Mouse (Mus musculus) MEL (cell line): Measurements from ENCODE around the gene Elp1.

ENCODE experiments used
- CTCF ChIP-seq, 3 experiments: IDR thresholded peaks in 2 of 3; conservative IDR thresholded peaks in 1 of 3; 2 replicates each; pipeline ENCODE4 v1.5.1; 2011 to 2012; ENCODE audit warnings: low read length in 3 of 3, low read depth in 2 of 3, mild to moderate bottlenecking in 2 of 3, improper control_type of control experiment in 1 of 3, inconsistent platforms in 1 of 3, mixed read lengths in 1 of 3, moderate library complexity in 1 of 3; ENCODE audit not compliant: control insufficient read depth in 1 of 3, insufficient read depth in 1 of 3, poor library complexity in 1 of 3, severe bottlenecking in 1 of 3
- EP300 ChIP-seq, 2 experiments: IDR thresholded peaks; 2 replicates each; pipeline ENCODE4 v1.6.1; 2011; ENCODE audit warnings: improper control_type of control experiment in 2 of 2, low read length in 2 of 2, low read depth in 1 of 2, mild to moderate bottlenecking in 1 of 2
- HCFC1 ChIP-seq: IDR thresholded peaks from 2 replicates; pipeline ENCODE4 v1.6.1; 2012; ENCODE audit warnings: low read depth, mild to moderate bottlenecking, inconsistent platforms, low read length, improper control_type of control experiment, moderate library complexity
- MAFK ChIP-seq: IDR thresholded peaks from 2 replicates; pipeline ENCODE4 v1.6.1; 2011; ENCODE audit warnings: low read depth, mild to moderate bottlenecking, low read length, improper control_type of control experiment, borderline replicate concordance
- MYB ChIP-seq: IDR thresholded peaks from 2 replicates; pipeline ENCODE4 v1.6.1; 2011; ENCODE audit warnings: mild to moderate bottlenecking, low read depth, low read length, improper control_type of control experiment
- POLR2A ChIP-seq, 2 experiments: IDR thresholded peaks; 2 replicates each; pipeline ENCODE4 v1.6.1; 2011 to 2012; ENCODE audit warnings: low read length in 2 of 2, mild to moderate bottlenecking in 2 of 2, control low read depth in 1 of 2, improper control_type of control experiment in 1 of 2, low read depth in 1 of 2, moderate library complexity in 1 of 2; ENCODE audit not compliant: control insufficient read depth in 1 of 2, insufficient read depth in 1 of 2, poor library complexity in 1 of 2
- RCOR1 ChIP-seq: IDR thresholded peaks from 2 replicates; pipeline ENCODE4 v1.6.1; 2012; ENCODE audit warnings: low read depth, mild to moderate bottlenecking, inconsistent platforms, low read length, improper control_type of control experiment
- ZC3H11A ChIP-seq: IDR thresholded peaks from 2 replicates; pipeline ENCODE4 v1.6.1; 2012; ENCODE audit warnings: low read depth, mild to moderate bottlenecking, inconsistent platforms, low read length, improper control_type of control experiment
- ZKSCAN1 ChIP-seq: IDR thresholded peaks from 2 replicates; pipeline ENCODE4 v1.6.1; 2012; ENCODE audit warnings: low read depth, mild to moderate bottlenecking, inconsistent platforms, low read length, improper control_type of control experiment, moderate library complexity

DNA sequence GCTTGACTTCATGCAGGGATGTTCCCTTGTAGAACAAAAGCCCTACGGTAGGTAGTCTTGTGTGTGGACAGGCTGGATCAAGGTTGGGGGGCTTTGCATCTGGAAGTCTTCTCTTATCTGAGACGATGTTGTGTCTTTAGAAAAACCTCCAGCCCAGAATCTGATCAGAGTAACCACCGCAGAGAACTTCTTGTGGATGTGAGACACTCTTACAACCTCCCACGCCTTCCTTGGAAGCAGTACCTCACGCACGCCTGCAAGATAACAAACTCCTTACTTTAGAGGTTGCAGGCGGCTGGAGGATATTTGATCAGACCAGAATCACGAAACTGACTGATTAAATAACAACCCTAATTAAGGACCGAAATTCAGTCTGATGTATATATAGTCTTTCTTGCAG is 81.7 kb downstream of the Elp1 start:
- no peak for TF ChIP-seq MAFK
- no peak for TF ChIP-seq EP300 (IDR thresholded peaks at IDR 0.05; ENCODE audit: low read depth in 1 of 2, low read length in 2 of 2)
- TF ChIP-seq MYB: no peak
- TF ChIP-seq CTCF (IDR thresholded peaks at IDR 0.05 in 2 of 3, conservative IDR thresholded peaks at IDR 0.05 in 1 of 3; ENCODE audit: control insufficient read depth in 1 of 3, insufficient read depth in 1 of 3, low read depth in 2 of 3, low read length in 3 of 3, poor library complexity in 1 of 3, severe bottlenecking in 1 of 3): no peak
- TF ChIP-seq POLR2A (IDR thresholded peaks at IDR 0.05; ENCODE audit: control insufficient read depth in 1 of 2, insufficient read depth in 1 of 2, low read depth in 1 of 2, low read length in 2 of 2, poor library complexity in 1 of 2): no peak
- TF ChIP-seq HCFC1: no peak
- no peak for TF ChIP-seq ZKSCAN1
- no peak for TF ChIP-seq RCOR1
- TF ChIP-seq ZC3H11A: no peak
